Mouse (Mus musculus) heart, embryonic 16.5 days (tissue): ENCODE data around the gene Cenpx. TPM values are rescaled to one million over a fixed set of nuclear protein-coding genes. Genes with fewer than 3 reads are reported as not detected.
A peak's percentile ranks its signal among the peaks of the same experiment; 100 is the strongest.
"Not testable (repeated sequence)": the region's sequence is repeated elsewhere in the genome, so short reads cannot be mapped to it uniquely, and the experiment has no call there.

Source experiments
- ATAC-seq: fragments of 200-750 bp; cut with Nextera tagmentation; replicated peaks from 2 replicates; pipeline ENCODE4 v1.8.0; 2017; ENCODE audit warnings: moderate number of reproducible peaks; ENCODE audit not compliant: insufficient read depth, low FRiP score; ENCODE audit errors: extremely low read depth
- H3K27ac ChIP-seq: fragments of 300-500 bp; sonication (generic); 2 replicates; pipeline ENCODE4 v1.5.1; 2014; ENCODE audit warnings: mild to moderate bottlenecking, low read length, control low read depth, moderate library complexity
- H3K27me3 ChIP-seq: fragments of 300-500 bp; sonication (generic); 2 replicates; pipeline ENCODE4 v1.6.1; 2014; ENCODE audit warnings: low read length, mixed read lengths; ENCODE audit not compliant: control insufficient read depth, insufficient read depth
- H3K36me3 ChIP-seq: fragments of 300-500 bp; sonication (generic); 2 replicates; pipeline ENCODE4 v1.6.1; 2014; ENCODE audit not compliant: control insufficient read depth, insufficient read depth
- H3K4me1 ChIP-seq: fragments of 300-500 bp; sonication (generic); 2 replicates; pipeline ENCODE4 v1.6.1; 2014; ENCODE audit warnings: low read length, mixed read lengths; ENCODE audit not compliant: control insufficient read depth, insufficient read depth
- H3K4me2 ChIP-seq: fragments of 300-500 bp; sonication (generic); 2 replicates; pipeline ENCODE4 v1.6.1; 2014; ENCODE audit warnings: low read depth, mild to moderate bottlenecking, control low read depth, low read length
- H3K4me3 ChIP-seq: fragments of 300-500 bp; sonication (generic); 2 replicates; pipeline ENCODE4 v1.5.1; 2014; ENCODE audit warnings: mild to moderate bottlenecking, control low read depth, low read length
- H3K9ac ChIP-seq: fragments of 300-500 bp; sonication (generic); 2 replicates; pipeline ENCODE4 v1.6.1; 2014; ENCODE audit warnings: low read length, control low read depth
- H3K9me3 ChIP-seq: fragments of 300-500 bp; sonication (generic); replicated peaks from 2 replicates; pipeline ENCODE4 v1.6.1; 2016; ENCODE audit warnings: low read length; ENCODE audit not compliant: control insufficient read depth
- WGBS: fragments of 180-500 bp; shearing (Covaris S2); extraction: QIAGEN DNeasy Blood & Tissue Kit; methylation state at CpG from one replicate; pipeline ENCODE4 v1.1.7; 2014; 5-methylcytosine and 5-hydroxymethylcytosine counted together
- polyA plus RNA-seq: library from polyadenylated mRNA; unstranded; fragments of >200 nt; fragmentation: Nextera tagmentation; extraction: Ambion mirVana; gene quantifications from 2 replicates; pipeline ENCODE4 v1.2.1, GENCODE M21; 2015

Gene Cenpx
- polyA plus RNA-seq, 1 experiment from 2014 or later = 107 TPM

GRCm38 (mm10) chr11:120740981-120741380 is 27.4 kb upstream of the Cenpx start:
- 85% methylated on average over 5 of the region's 5 CpGs for WGBS
- Histone ChIP-seq H3K4me1 (no peaks in the 10 kb centered on the region), H3K4me2 (no peak overlapping the region)

GRCm38 (mm10) chr11:120736424-120736823 is 22.9 kb upstream of the Cenpx start:
- Histone ChIP-seq H3K27me3 (no peaks in the 10 kb centered on the region), H3K36me3 (no peaks in the 10 kb centered on the region), H3K27ac (no peak overlapping the region), H3K9ac (no peak overlapping the region), H3K4me3 (no peak overlapping the region), H3K9me3 (no peaks in the 10 kb centered on the region), H3K4me1 (peaks cover 2% of the 10 kb centered on the region; the same call in 1 of the 2 replicates), H3K4me2 (no peak overlapping the region)
- WGBS = 67% methylated on average over 6 of the region's 6 CpGs
- ATAC-seq = no peak

More at GRCm38 (mm10) chr11:120740981-120741380, 27.4 kb upstream of the Cenpx start:
- H3K9ac ChIP-seq = no peak overlapping the region
- no peak overlapping the region for H3K4me3 ChIP-seq
- H3K27ac ChIP-seq = no peak overlapping the region
- no peaks in the 10 kb centered on the region for H3K36me3 ChIP-seq
- no peaks in the 10 kb centered on the region for H3K27me3 ChIP-seq
- ATAC-seq = no peak
- H3K9me3 ChIP-seq = no peaks in the 10 kb centered on the region

- ATAC-seq = no peak
- H3K27me3 ChIP-seq = no peaks in the 10 kb centered on the region
- H3K27ac ChIP-seq = no peak overlapping the region
- H3K4me2 ChIP-seq = no peak overlapping the region
- H3K4me3 ChIP-seq = no peak overlapping the region
- H3K9me3 ChIP-seq = no peaks in the 10 kb centered on the region
- peaks cover 2% of the 10 kb centered on the region; the same call in 1 of the 2 replicates for H3K4me1 ChIP-seq
- no peak overlapping the region for H3K9ac ChIP-seq
- no peaks in the 10 kb centered on the region for H3K36me3 ChIP-seq
- 43% methylated on average over 6 of the region's 6 CpGs for WGBS
Observed at GRCm38 (mm10) chr11:120733521-120733920, 20.0 kb upstream of the Cenpx start.

- Histone ChIP-seq H3K4me1 (peaks cover 2% of the 10 kb centered on the region; the same call in 1 of the 2 replicates), H3K27ac (0 out of 2 replicates have a peak within 1 kb of the TSS, but pooled peaks have one; percentile 31)
- no peak for ATAC-seq
Observed at GRCm38 (mm10) chr11:120731858-120732680, 18.5 kb upstream of the Cenpx start, which contains the start of gene Cbr2. TSS of gene Cbr2 (minus strand) at chr11:120732114.

GRCm38 (mm10) chr11:120731395-120731794 is 17.9 kb upstream of the Cenpx start:
- no peaks in the 10 kb centered on the region for H3K27me3 ChIP-seq
- H3K36me3 ChIP-seq = no peaks in the 10 kb centered on the region
- 91% methylated on average over 1 of the region's 1 CpGs for WGBS
- peaks cover 7% of the 10 kb centered on the region for H3K4me1 ChIP-seq
- H3K4me3 ChIP-seq = no peak overlapping the region
- no peak overlapping the region for H3K4me2 ChIP-seq
- 0 out of 2 replicates have a peak overlapping the region, but pooled peaks have one; percentile 31 for H3K27ac ChIP-seq
- no peak for ATAC-seq
- no peak overlapping the region for H3K9ac ChIP-seq
- H3K9me3 ChIP-seq = no peaks in the 10 kb centered on the region

More at GRCm38 (mm10) chr11:120731858-120732680, 18.5 kb upstream of the Cenpx start, which contains the start of gene Cbr2:
- Histone ChIP-seq H3K9ac (no peak within 1 kb of the TSS), H3K9me3 (no peaks in the 10 kb centered on the region), H3K36me3 (no peaks in the 10 kb centered on the region), H3K27me3 (no peaks in the 10 kb centered on the region), H3K4me2 (no peak within 1 kb of the TSS), H3K4me3 (no peak within 1 kb of the TSS)
- 56% methylated on average over 12 of the region's 12 CpGs for WGBS

- H3K4me1 ChIP-seq = peaks cover 7% of the 10 kb centered on the region
- H3K9ac ChIP-seq = no peak overlapping the region
- H3K9me3 ChIP-seq = no peaks in the 10 kb centered on the region
- 86% methylated on average over 10 of the region's 10 CpGs for WGBS
- no peak overlapping the region for H3K4me2 ChIP-seq
- H3K27me3 ChIP-seq = 0 out of 2 replicates have a peak, but pooled peaks cover 7% of the 10 kb centered on the region
- no peak for ATAC-seq
- H3K4me3 ChIP-seq = no peak overlapping the region
- no peaks in the 10 kb centered on the region for H3K36me3 ChIP-seq
- H3K27ac ChIP-seq = no peak overlapping the region
Observed at GRCm38 (mm10) chr11:120730331-120730870, 16.9 kb upstream of the Cenpx start.

GRCm38 (mm10) chr11:120729432-120730050 is 16.0 kb upstream of the Cenpx start:
- H3K4me3 ChIP-seq, H3K9me3 ChIP-seq, H3K27me3 ChIP-seq, H3K36me3 ChIP-seq, H3K4me1 ChIP-seq, H3K27ac ChIP-seq, H3K9ac ChIP-seq, ATAC-seq: not testable (repeated sequence)
- 0 out of 2 replicates have a peak overlapping the region, but pooled peaks have one; percentile 12 for H3K4me2 ChIP-seq
- 4% methylated on average over 17 of the region's 21 CpGs for WGBS

GRCm38 (mm10) chr11:120728530-120729240 is 15.1 kb upstream of the Cenpx start:
- Histone ChIP-seq H3K27ac (no peak overlapping the region), H3K4me3 (no peak overlapping the region), H3K27me3 (0 out of 2 replicates have a peak, but pooled peaks cover 7% of the 10 kb centered on the region), H3K4me1 (peaks cover 7% of the 10 kb centered on the region), H3K9me3 (no peaks in the 10 kb centered on the region), H3K36me3 (no peaks in the 10 kb centered on the region), H3K9ac (no peak overlapping the region), H3K4me2 (no peak overlapping the region)
- 65% methylated on average over 11 of the region's 11 CpGs for WGBS
- ATAC-seq = no peak
